Mouse (Mus musculus): ENCODE measurements around the gene Bcar1.

GRCm38 (mm10) chr8:111678848-111679247 is 64.8 kb downstream of the Bcar1 start:
- TF ChIP-seq CTCF (IDR thresholded peaks at IDR 0.05; ENCODE audit: borderline replicate concordance, insufficient read depth, low read length) (no peak), POLR2A (IDR thresholded peaks at IDR 0.05; ENCODE audit: low read depth, low read length) (no peak)
